29 mouse cellular contexts compared by ENCODE assay signal in the genomic region with DNA sequence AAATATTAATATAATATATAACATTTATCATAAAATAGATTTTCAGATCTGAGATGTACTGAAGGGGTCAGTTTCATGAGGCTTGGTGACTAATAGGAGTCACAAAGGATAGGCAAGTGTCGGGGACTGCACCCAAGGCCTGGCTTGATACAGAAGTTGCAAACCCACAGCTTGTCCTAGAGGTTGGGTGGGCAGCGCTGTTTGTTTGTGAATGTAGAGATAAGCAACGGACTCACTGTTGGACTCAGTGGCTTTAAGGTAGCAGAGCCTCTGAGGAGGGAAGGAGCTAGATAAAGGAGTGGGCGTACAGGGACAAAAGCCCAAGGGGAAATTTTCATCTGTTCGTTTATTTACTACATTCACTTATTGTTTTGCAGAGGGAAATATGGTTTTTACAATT. TPM values are rescaled to one million over a fixed set of nuclear protein-coding genes. Genes with fewer than 3 reads are reported as not detected.
DNase-seq lines count a peak whose midpoint lies in the region; ATAC-seq and TF ChIP-seq lines count a peak whose summit lies in the region.
"Had no signal": no experiment of that assay in that cellular context is flagged by ENCODE, and none has a peak within 500 bp of the region (broad histone marks: within the 10 kb centered on the region; RNA-seq: fewer than 3 reads in every experiment).

No protein-coding gene starts in this region.

- TF ChIP-seq CTCF in liver, embryonic 14.5 days (IDR thresholded peaks at IDR 0.05; ENCODE audit: low read depth), result no peak
- no peak for TF ChIP-seq CTCF in thymus, adult 2 months (IDR thresholded peaks at IDR 0.05; ENCODE audit: borderline replicate concordance, control insufficient read depth, extremely low read depth, insufficient read depth, low read length, poor library complexity)

- WGBS in limb, embryonic 12.5 days, result 86% methylated on average over 5 of the region's 5 CpGs
- WGBS in limb, embryonic 10.5 days, result 89% methylated on average over 5 of the region's 5 CpGs
- 15% methylated on average over 5 of the region's 5 CpGs for WGBS in liver, embryonic 14.5 days (ENCODE audit: insufficient replicate concordance)
- 99% methylated on average over 5 of the region's 5 CpGs for WGBS in thymus, adult 2 months
- WGBS in hindbrain, embryonic 16.5 days, result 90% methylated on average over 5 of the region's 5 CpGs

- H3K4me3 ChIP-seq in limb, embryonic 12.5 days (replicated peaks), result no peak overlapping the region
- no peak overlapping the region for H3K4me3 ChIP-seq in limb, embryonic 10.5 days
- H3K4me3 ChIP-seq in liver, embryonic 14.5 days (ENCODE audit: insufficient read depth in 1 of 2, low read depth in 2 of 2, low read length in 2 of 2), result peak overlapping the region; percentile 7 to 14; a peak in 3 of 4 replicates
- H3K4me3 ChIP-seq in thymus, adult 2 months (ENCODE audit: control insufficient read depth, insufficient read depth, low read length), result no peak overlapping the region
- no peak overlapping the region for H3K4me3 ChIP-seq in hindbrain, embryonic 16.5 days (ENCODE audit: low read length)
- H3K4me3 ChIP-seq: forebrain, embryonic 13.5 days; hindbrain, embryonic 12.5 days; kidney, embryonic 15.5 days; limb, embryonic 15.5 days; lung, embryonic 15.5 days; megakaryocyte, embryonic 14.5 days; midbrain, embryonic 13.5 days; neural tube, embryonic 15.5 days had no signal

- no peak overlapping the region for H3K9ac ChIP-seq in limb, embryonic 12.5 days (replicated peaks)
- 0 out of 2 replicates have a peak overlapping the region, but pooled peaks have one; percentile 34 for H3K9ac ChIP-seq in liver, embryonic 14.5 days (replicated peaks)
- no peak overlapping the region for H3K9ac ChIP-seq in hindbrain, embryonic 16.5 days (ENCODE audit: low read depth, low read length)
- H3K9ac ChIP-seq: forebrain, embryonic 13.5 days; hindbrain, embryonic 12.5 days; kidney, embryonic 15.5 days; limb, embryonic 15.5 days; lung, embryonic 15.5 days; midbrain, embryonic 13.5 days; neural tube, embryonic 15.5 days had no signal

- H3K9me3 ChIP-seq in limb, embryonic 12.5 days, result peaks cover 6% of the 10 kb centered on the region; the same call in 1 of the 2 replicates
- no peaks in the 10 kb centered on the region for H3K9me3 ChIP-seq in limb, embryonic 10.5 days (replicated peaks)
- H3K9me3 ChIP-seq in liver, embryonic 14.5 days (ENCODE audit: control insufficient read depth, low read length), result no peaks in the 10 kb centered on the region
- no peaks in the 10 kb centered on the region for H3K9me3 ChIP-seq in hindbrain, embryonic 16.5 days (ENCODE audit: control insufficient read depth, low read length)
- H3K9me3 ChIP-seq: forebrain, embryonic 13.5 days; hindbrain, embryonic 12.5 days; kidney, embryonic 15.5 days; limb, embryonic 15.5 days; lung, embryonic 15.5 days; midbrain, embryonic 13.5 days; neural tube, embryonic 15.5 days had no signal

- H3K4me2 ChIP-seq in limb, embryonic 12.5 days, result no peak overlapping the region
- peak overlapping the region; percentile 46 for H3K4me2 ChIP-seq in liver, embryonic 14.5 days (ENCODE audit: low read depth)
- H3K4me2 ChIP-seq in hindbrain, embryonic 16.5 days (ENCODE audit: low read length), result no peak overlapping the region
- H3K4me2 ChIP-seq: forebrain, embryonic 13.5 days; heart, embryonic 11.5 days; hindbrain, embryonic 12.5 days; kidney, embryonic 15.5 days; limb, embryonic 15.5 days; lung, embryonic 15.5 days; midbrain, embryonic 13.5 days; neural tube, embryonic 15.5 days had no signal

- no peak for ATAC-seq in limb, embryonic 12.5 days (ENCODE audit: insufficient number of reproducible peaks, insufficient read depth, low FRiP score, low TSS enrichment, low read depth)
- ATAC-seq in liver, embryonic 14.5 days (ENCODE audit: insufficient read depth), result peak; percentile 86
- peak; percentile 90 for ATAC-seq in megakaryocyte-erythroid progenitor cell, adult 5-6 weeks (replicated peaks; ENCODE audit: low FRiP score, low TSS enrichment, poor library complexity, severe bottlenecking)
- ATAC-seq in hindbrain, embryonic 16.5 days, result no peak
- ATAC-seq: forebrain, embryonic 13.5 days; midbrain, embryonic 13.5 days had no signal

- TF ChIP-seq POLR2A in thymus, adult 2 months (IDR thresholded peaks at IDR 0.05; ENCODE audit: control insufficient read depth, extremely low read depth, insufficient read depth, low read length, poor library complexity), result no peak

- H3K27ac ChIP-seq in limb, embryonic 12.5 days, result peak overlapping the region; percentile 85
- no peak overlapping the region; the same call in 1 of the 2 replicates for H3K27ac ChIP-seq in limb, embryonic 10.5 days
- no peak overlapping the region for H3K27ac ChIP-seq in liver, embryonic 14.5 days
- no peak overlapping the region for H3K27ac ChIP-seq in thymus, adult 2 months (ENCODE audit: control insufficient read depth, insufficient read depth, low read length)
- no peak overlapping the region for H3K27ac ChIP-seq in hindbrain, embryonic 16.5 days (ENCODE audit: low read depth, low read length)
- H3K27ac ChIP-seq: forebrain, embryonic 13.5 days; hindbrain, embryonic 12.5 days; kidney, embryonic 15.5 days; lung, embryonic 15.5 days; midbrain, embryonic 13.5 days; neural tube, embryonic 15.5 days had no signal

- H3K36me3 ChIP-seq in limb, embryonic 12.5 days, result no peaks in the 10 kb centered on the region
- H3K36me3 ChIP-seq in limb, embryonic 10.5 days, result no peaks in the 10 kb centered on the region
- no peaks in the 10 kb centered on the region for H3K36me3 ChIP-seq in liver, embryonic 14.5 days (replicated peaks; ENCODE audit: control insufficient read depth, insufficient read depth, low read depth)
- H3K36me3 ChIP-seq in thymus, adult 2 months (ENCODE audit: control insufficient read depth, insufficient read depth, low read length), result no peaks in the 10 kb centered on the region
- no peaks in the 10 kb centered on the region for H3K36me3 ChIP-seq in hindbrain, embryonic 16.5 days (ENCODE audit: control insufficient read depth, insufficient read depth, low read length)
- H3K36me3 ChIP-seq: hindbrain, embryonic 12.5 days; kidney, embryonic 15.5 days; limb, embryonic 15.5 days; lung, embryonic 15.5 days; midbrain, embryonic 13.5 days; neural tube, embryonic 15.5 days had no signal

- H3K27me3 ChIP-seq in limb, embryonic 12.5 days, result no peaks in the 10 kb centered on the region
- no peaks in the 10 kb centered on the region for H3K27me3 ChIP-seq in limb, embryonic 10.5 days (ENCODE audit: low read depth, poor library complexity, severe bottlenecking)
- no peaks in the 10 kb centered on the region for H3K27me3 ChIP-seq in liver, embryonic 14.5 days (ENCODE audit: control insufficient read depth, insufficient read depth, low read length)
- H3K27me3 ChIP-seq in thymus, adult 2 months (ENCODE audit: control insufficient read depth, insufficient read depth, low read length), result no peaks in the 10 kb centered on the region
- no peaks in the 10 kb centered on the region for H3K27me3 ChIP-seq in hindbrain, embryonic 16.5 days (replicated peaks; ENCODE audit: control insufficient read depth, insufficient read depth, low read length)
- H3K27me3 ChIP-seq: forebrain, embryonic 13.5 days; hindbrain, embryonic 12.5 days; kidney, embryonic 15.5 days; limb, embryonic 15.5 days; lung, embryonic 15.5 days; midbrain, embryonic 13.5 days; neural tube, embryonic 15.5 days had no signal

- peaks cover 38% of the 10 kb centered on the region for H3K4me1 ChIP-seq in limb, embryonic 12.5 days (replicated peaks)
- peaks cover 16% of the 10 kb centered on the region for H3K4me1 ChIP-seq in limb, embryonic 10.5 days
- peaks cover 0 to 5% of the 10 kb centered on the region in 2 experiments; a peak in 1 of 4 replicates for H3K4me1 ChIP-seq in liver, embryonic 14.5 days (replicated peaks; ENCODE audit: control insufficient read depth in 2 of 2, insufficient read depth in 2 of 2, low read length in 1 of 2)
- H3K4me1 ChIP-seq in thymus, adult 2 months (replicated peaks; ENCODE audit: control insufficient read depth, insufficient read depth, low read length), result 0 out of 2 replicates have a peak, but pooled peaks cover 4% of the 10 kb centered on the region
- no peaks in the 10 kb centered on the region; the same call in 1 of the 2 replicates for H3K4me1 ChIP-seq in hindbrain, embryonic 16.5 days (ENCODE audit: control insufficient read depth, insufficient read depth, low read depth, low read length)
- H3K4me1 ChIP-seq: forebrain, embryonic 13.5 days; hindbrain, embryonic 12.5 days; lung, embryonic 15.5 days; midbrain, embryonic 13.5 days had no signal

- peak; percentile 52; the same call in 1 of the 2 replicates for TF ChIP-seq EP300 in liver, embryonic 14.5 days (IDR thresholded peaks at IDR 0.05; ENCODE audit: low read depth)

- no peak for DNase-seq in limb, embryonic 10.5 days (ENCODE audit: low spot score)
- peak; percentile 59 for DNase-seq in liver
- peak; percentile 37 to 42 (median 40) for DNase-seq in liver, embryonic 14.5 days (ENCODE audit: low read depth in 3 of 3, low spot score in 3 of 3)
- DNase-seq in thymus, adult 2 months, result no peak
- DNase-seq in cerebellum, adult 11-12 months, result no peak
- DNase-seq: adrenal gland, adult 8-10 months; B cell, adult 2 months; cerebellum, adult 9-10 months; cerebellum, postnatal 36 days; embryo, embryonic 11 days; gastrocnemius, postnatal 14 days; heart, postnatal 36 days; kidney, adult 11 months; kidney, postnatal 25 days; lung, postnatal 36 days; right cerebral cortex, postnatal 25 days; thymus, postnatal 4 days had no signal

RNA-seq across cellular contexts. Expression of a gene that starts 48.7 kb away (rescaled TPM):
- polyA plus RNA-seq in limb, embryonic 12.5 days (2016; fragmentation: Nextera tagmentation; extraction: Ambion mirVana), result 18.2 and 18.5 TPM in 2 replicates
- polyA plus RNA-seq in limb, embryonic 10.5 days (2016; fragmentation: Nextera tagmentation; extraction: Ambion mirVana), result 4.5 and 7.0 TPM in 2 replicates
- 0.51 and 0.70 TPM in 2 replicates for polyA plus RNA-seq in liver, embryonic 14.5 days (2012; rRNA removed)
- 0.60 and 0.94 TPM in 2 replicates for polyA plus RNA-seq in liver, embryonic 14.5 days (2014; fragmentation: Nextera tagmentation; extraction: Ambion mirVana)
- total RNA-seq in megakaryocyte-erythroid progenitor cell, adult 5-6 weeks (2014; fragmentation: Nextera tagmentation), result 10.9 and 11.1 TPM in 2 replicates
- total RNA-seq in megakaryocyte-erythroid progenitor cell, adult 5-6 weeks (2017), result 11.5 and 16.4 TPM in 2 replicates
- polyA plus RNA-seq in thymus, adult 2 months (2012; rRNA removed), result 6.7 and 8.2 TPM in 2 replicates
- polyA plus RNA-seq in hindbrain, embryonic 16.5 days (2015; fragmentation: Nextera tagmentation; extraction: Ambion mirVana), result 4.5 TPM in 2 replicates

Comparison
In these comparisons a context has a peak if more than half of its experiments do, and no peak if none do; other contexts are left out.
1. ATAC-seq: peak in liver, embryonic 14.5 days (single experiment) and megakaryocyte-erythroid progenitor cell, adult 5-6 weeks (single experiment); none in limb, embryonic 12.5 days (single experiment) and hindbrain, embryonic 16.5 days (single experiment).
2. H3K4me3 ChIP-seq: peak in liver, embryonic 14.5 days (2 of 2); none in limb, embryonic 12.5 days (single experiment), limb, embryonic 10.5 days (single experiment), thymus, adult 2 months (single experiment) and hindbrain, embryonic 16.5 days (single experiment).
3. DNase-seq: peak in liver (single experiment) and liver, embryonic 14.5 days (3 of 3); none in limb, embryonic 10.5 days (single experiment), thymus, adult 2 months (single experiment) and cerebellum, adult 11-12 months (single experiment).